Mouse (Mus musculus): ENCODE measurements at regions not wholly inside any gene's neighbourhood (a gene's known extent, or its start where the extent isn't known, plus 50 kb on each side); places are given as distances from the start of the nearest gene placed in this dataset.

GRCm38 (mm10) chr9:112723346-112723745 is 487.6 kb upstream of the Arpp21 start:
- no peaks in the 10 kb centered on the region for H3K4me1 ChIP-seq
- H3K4me3 ChIP-seq: no peak overlapping the region
- H3K9me3 ChIP-seq: no peaks in the 10 kb centered on the region
- no peaks in the 10 kb centered on the region for H3K27me3 ChIP-seq
- no peak overlapping the region for H3K4me2 ChIP-seq (replicated peaks)
- no peak overlapping the region for H3K9ac ChIP-seq
- H3K27ac ChIP-seq: no peak overlapping the region
- no peak for ATAC-seq (ENCODE audit: insufficient number of reproducible peaks, insufficient read depth, low FRiP score, low TSS enrichment)
- 40% methylated on average over 1 of the region's 1 CpGs for WGBS
- no peaks in the 10 kb centered on the region for H3K36me3 ChIP-seq

DNA sequence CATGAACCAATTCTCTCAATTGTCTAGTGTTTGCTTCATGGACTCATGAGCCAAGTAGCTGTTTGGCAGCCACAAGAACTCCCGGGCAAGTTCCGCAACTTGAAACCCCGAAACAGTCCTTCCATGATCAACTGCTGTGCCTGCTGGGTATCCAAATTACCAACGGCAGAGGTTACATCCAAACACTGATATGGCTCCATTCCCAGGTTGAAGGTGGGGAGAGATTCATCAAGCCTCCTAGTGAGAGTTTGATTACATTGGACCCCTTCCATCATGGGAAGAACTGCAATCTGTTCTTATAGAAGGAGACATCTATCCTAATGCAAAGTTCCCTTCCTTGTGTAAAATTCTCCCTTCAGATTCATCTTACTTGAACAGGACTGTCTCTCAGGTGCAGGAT is 486.8 kb upstream of the Arpp21 start:
- no peak for ATAC-seq (ENCODE audit: insufficient number of reproducible peaks, insufficient read depth, low FRiP score, low TSS enrichment)
- WGBS: 81% methylated on average over 4 of the region's 4 CpGs
- Histone ChIP-seq H3K36me3 (no peaks in the 10 kb centered on the region), H3K4me3 (no peak overlapping the region), H3K9ac (no peak overlapping the region), H3K27me3 (no peaks in the 10 kb centered on the region), H3K27ac (no peak overlapping the region), H3K9me3 (no peaks in the 10 kb centered on the region), H3K4me2 (replicated peaks) (no peak overlapping the region), H3K4me1 (no peaks in the 10 kb centered on the region)

- Histone ChIP-seq H3K9ac (no peak overlapping the region), H3K4me2 (replicated peaks) (no peak overlapping the region), H3K27ac (no peak overlapping the region), H3K4me1 (no peaks in the 10 kb centered on the region), H3K4me3 (no peak overlapping the region), H3K27me3 (no peaks in the 10 kb centered on the region), H3K9me3 (no peaks in the 10 kb centered on the region), H3K36me3 (no peaks in the 10 kb centered on the region)
- WGBS: 71% methylated on average over 1 of the region's 1 CpGs
- no peak for ATAC-seq (ENCODE audit: insufficient number of reproducible peaks, insufficient read depth, low FRiP score, low TSS enrichment)
Observed at GRCm38 (mm10) chr9:112715197-112715762, 479.5 kb upstream of the Arpp21 start.

- H3K36me3 ChIP-seq: no peaks in the 10 kb centered on the region
- no peak for ATAC-seq (ENCODE audit: insufficient number of reproducible peaks, insufficient read depth, low FRiP score, low TSS enrichment)
- no peaks in the 10 kb centered on the region for H3K9me3 ChIP-seq
- no peak overlapping the region for H3K4me3 ChIP-seq
- 77% methylated on average over 1 of the region's 1 CpGs for WGBS
- H3K9ac ChIP-seq: no peak overlapping the region
- no peaks in the 10 kb centered on the region for H3K4me1 ChIP-seq
- H3K4me2 ChIP-seq (replicated peaks): no peak overlapping the region
- no peaks in the 10 kb centered on the region for H3K27me3 ChIP-seq
- no peak overlapping the region for H3K27ac ChIP-seq
Observed at GRCm38 (mm10) chr9:112678866-112679265, 443.1 kb upstream of the Arpp21 start.

GRCm38 (mm10) chr9:112675232-112675631 is 439.5 kb upstream of the Arpp21 start:
- Histone ChIP-seq H3K4me3 (no peak overlapping the region), H3K9me3 (no peaks in the 10 kb centered on the region), H3K36me3 (no peaks in the 10 kb centered on the region), H3K9ac (no peak overlapping the region), H3K27me3 (no peaks in the 10 kb centered on the region), H3K4me1 (no peaks in the 10 kb centered on the region), H3K27ac (no peak overlapping the region), H3K4me2 (replicated peaks) (no peak overlapping the region)
- 81% methylated on average over 5 of the region's 5 CpGs for WGBS
- ATAC-seq (ENCODE audit: insufficient number of reproducible peaks, insufficient read depth, low FRiP score, low TSS enrichment): no peak
